Mouse (Mus musculus): Measurements from ENCODE around the gene Scarb1.

Scarb1 gene

DNA sequence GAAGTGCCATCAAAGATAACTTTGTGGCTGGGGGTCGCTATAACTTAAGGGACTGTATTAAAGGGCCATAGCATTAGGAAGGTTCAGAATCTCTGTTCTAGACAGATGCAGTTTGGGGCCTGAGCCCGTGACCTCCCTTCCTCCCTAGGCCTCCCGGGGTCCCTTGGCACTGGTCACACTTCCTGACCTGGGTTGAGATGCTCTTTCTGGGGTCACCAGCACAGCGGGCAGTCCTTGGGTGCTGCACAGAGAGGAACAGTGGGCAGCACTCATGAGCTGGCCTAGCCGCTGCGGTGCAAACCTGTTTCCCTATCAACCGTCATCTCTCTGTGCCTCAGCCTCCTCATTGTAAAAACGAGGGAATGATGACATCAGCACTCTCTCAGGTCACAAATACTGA is 71.5 kb downstream of the Scarb1 start:
- no peak for DNase-seq

DNA sequence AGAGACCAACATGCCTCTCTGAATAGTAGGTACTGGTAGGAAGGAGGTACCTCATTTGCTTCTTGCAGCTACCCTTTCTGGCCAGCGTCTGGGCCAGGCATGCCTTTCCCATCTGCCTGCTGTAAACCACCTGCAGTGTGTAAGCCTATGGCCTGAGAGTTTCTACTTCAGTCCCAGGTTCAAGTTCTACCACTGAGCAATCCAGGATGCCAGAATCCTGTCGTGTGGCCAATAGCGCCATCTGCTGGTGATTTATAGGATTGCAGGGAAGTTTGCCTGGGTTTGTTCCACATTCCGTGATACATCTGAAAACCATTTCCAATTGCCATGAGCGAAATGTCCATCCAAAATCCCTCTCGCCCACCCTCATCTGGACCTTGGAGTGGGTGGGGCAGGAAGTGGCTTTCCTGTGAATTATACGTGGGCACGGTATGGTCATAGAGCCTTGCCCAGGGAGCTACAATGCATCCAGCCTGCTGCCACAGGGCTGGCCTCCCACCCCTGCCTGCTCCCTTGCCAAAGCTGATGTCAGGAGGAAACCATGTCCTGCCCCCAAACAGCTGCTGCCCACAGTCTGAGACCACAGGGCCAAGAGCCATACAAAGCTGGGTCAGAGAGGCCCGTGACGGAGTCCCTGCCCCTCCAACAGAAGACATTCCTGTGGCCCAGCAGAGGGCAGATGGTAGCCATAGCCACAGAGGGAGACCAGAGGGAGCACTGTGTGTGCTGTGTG is 72.7 kb downstream of the Scarb1 start:
- peak; percentile 81 to 93 for DNase-seq

DNA sequence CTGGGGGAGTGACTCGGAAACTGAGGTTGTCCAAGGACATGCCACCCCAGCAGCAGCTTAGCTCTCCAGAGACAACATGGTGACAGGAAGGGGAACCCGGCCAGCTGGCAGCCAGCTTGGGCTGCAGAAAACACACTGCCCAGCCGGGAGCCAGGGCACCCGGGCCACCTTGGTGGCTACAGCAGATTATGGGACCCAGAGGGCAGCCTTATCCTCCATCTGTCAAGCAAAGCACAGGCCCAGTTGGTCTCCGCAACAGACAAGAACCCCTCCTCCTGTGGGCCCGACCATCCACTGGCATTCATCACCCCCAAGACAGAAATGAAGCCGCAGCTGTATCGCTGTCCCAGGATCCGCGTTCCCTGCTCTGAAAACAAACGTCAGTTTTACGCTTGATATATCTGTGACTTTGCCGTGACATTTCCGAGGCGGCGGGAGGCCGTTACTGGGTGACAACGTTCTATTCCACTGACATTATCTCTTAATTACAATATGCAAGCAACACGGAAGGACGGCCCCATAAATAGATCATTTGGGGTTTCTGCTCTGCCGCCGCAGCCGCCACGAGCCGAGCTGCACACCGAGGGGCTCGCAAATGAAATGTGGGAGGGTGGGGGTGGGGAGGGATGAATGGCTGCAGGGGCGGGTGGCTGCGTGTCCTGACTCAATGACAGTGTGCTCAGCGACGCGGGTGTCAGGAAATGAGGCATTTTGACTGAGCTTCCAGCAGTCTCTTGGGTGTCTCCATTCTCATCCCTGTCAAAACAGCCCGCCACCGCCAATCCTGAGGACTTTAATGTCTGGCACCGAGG is 73.5 kb downstream of the Scarb1 start:
- DNase-seq: peak; percentile 62 to 69

DNA sequence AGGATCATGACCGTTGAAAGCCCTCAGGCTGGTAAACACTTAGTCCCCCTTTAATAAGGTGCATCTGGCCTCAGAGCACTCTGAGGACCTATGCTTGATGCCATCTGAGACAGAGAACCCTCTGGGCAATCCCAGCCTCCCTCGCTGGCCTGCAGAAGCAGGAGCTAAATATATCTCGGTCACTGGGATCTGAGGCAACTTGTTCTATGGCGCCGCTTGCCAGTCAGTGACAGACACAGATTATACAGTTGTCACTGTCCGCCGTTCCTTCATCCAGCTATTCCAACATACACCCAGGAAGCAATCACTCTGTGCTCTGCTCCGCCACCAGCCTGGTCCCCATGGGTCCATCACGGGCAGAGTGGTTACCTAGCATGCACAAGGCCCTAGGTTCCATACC is 74.8 kb downstream of the Scarb1 start:
- DNase-seq: no peak

DNA sequence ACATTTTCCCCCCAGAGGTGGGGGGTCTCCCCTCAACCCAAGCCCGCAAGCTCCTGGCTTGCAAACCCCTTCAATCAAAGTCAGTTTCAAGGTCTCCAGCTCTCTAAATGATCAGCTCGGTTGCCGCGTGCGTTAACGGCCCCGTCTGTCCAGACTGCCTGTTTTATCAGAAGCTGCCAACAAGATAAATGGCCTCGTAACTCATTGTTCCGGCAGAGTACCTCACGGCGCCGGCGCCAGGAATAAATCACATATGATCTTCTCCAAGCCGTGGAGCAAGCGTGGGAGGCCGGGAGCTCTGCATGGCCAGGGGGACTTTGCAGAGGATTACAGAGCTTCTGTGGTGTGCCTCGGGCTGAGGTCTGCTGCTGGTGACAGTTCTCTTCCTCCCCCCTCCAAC is 76.2 kb downstream of the Scarb1 start:
- no peak for DNase-seq

DNA sequence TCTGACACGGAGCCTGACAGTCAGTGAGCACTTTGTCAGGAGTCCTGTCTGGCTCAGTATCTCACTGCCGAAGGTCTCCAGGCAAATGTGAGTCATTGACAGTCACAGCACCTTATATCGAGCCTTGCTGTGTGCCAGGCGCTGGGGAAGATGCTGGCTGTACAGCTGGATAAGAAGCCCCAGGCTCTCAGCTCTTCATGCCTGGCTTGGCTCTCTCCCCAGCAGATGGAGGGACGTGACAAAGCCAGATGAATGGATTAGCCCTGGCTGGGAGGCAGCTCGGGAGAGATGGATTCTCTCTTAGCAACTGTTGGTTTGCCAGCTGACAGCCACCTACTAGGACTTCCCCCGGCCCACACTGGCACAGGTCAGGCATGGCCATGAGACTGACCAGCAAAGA is 78.3 kb downstream of the Scarb1 start:
- DNase-seq: no peak

DNA sequence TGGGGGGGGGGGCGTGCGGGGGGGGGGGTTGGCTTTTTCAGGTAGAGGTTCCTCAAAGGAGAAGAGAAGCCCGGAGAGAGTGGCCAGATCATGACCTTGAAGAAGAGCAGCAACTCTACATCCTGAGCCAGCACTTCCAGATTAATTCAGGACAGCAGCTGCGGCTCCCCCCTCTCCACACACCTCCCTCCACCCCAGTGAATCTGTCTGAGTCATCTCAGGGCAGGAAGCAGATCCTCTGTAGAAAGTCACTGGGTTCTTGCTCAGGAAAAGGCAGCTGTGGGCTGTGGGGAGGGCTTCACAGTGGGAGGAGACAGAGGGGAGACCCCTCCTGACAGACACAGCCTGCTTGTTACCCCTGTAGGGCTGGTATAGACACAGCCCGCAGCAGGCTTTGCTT is 87.0 kb downstream of the Scarb1 start:
- DNase-seq: no peak

DNA sequence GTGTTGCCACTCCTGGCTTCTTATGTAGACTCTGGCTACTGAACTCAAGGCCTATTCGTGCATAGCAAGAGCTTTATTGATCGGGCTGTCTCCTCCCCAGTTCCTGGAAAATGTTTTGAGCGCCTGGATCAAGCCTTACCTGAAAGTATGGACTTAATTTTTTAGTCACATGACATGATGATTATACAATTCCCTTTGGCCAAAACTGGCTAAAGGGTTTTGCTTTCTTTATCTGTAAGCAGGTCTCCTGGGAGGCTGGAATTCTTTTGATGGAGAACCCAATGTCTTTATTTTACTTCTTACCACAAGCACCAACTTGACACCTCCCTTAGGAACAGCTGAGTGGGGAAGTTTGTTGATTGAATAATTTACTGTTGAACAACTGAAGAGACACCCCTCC is 87.4 kb downstream of the Scarb1 start:
- DNase-seq: no peak

DNA sequence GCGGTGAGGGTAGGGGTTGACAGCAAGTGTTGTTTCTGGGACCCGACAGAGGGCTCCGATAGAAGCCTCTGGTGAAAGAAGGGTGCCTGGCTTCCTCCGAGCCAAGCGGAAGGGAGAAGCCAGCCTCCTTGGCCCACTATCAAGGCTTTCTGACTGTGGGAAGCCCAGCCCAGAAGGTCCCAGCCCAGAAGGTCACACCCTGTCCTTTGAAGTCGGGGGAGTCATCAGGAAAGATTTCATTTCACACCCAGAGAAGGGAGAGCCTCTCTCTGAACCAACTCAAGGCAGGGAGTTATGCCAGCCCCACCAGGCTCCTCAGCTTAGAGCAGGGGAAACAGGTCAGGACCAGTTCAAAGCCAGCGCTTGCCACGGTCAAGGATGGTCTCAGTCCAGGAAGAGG is 88.2 kb downstream of the Scarb1 start:
- DNase-seq: no peak

DNA sequence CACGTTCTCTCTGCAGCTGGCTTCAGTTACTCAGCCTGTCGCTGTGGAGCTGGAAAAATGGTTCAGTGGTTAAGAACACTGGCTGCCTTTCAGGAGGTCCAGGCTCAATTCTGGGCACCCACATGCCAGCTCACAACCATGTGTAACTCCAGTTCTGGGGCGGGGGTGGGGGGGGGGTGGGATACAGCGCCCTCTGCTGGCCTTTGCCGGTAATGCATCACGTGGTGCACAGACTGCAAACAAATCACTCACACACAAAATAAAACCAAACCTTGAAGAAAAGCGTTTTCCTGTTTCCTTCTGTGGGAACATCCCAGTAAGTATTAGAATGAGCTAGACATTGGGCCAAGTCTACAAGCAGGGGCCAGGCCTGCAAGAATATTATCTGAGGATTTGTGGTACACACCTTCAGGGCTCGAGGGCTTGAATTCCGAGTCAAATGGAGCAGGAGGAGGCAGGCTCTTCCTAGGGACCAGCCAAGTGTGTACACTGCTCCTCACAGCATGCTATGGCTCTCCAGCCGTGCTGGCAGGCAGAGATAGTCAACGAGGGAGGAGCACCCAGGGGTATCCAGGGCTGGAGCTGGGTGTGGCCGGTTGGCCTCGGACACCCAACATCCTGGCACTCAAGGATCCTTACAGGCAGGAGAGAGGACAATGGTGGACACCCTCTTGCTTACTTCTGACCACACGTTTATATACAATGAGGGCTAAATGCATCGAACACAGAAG is 88.8 kb downstream of the Scarb1 start:
- no peak for DNase-seq

DNA sequence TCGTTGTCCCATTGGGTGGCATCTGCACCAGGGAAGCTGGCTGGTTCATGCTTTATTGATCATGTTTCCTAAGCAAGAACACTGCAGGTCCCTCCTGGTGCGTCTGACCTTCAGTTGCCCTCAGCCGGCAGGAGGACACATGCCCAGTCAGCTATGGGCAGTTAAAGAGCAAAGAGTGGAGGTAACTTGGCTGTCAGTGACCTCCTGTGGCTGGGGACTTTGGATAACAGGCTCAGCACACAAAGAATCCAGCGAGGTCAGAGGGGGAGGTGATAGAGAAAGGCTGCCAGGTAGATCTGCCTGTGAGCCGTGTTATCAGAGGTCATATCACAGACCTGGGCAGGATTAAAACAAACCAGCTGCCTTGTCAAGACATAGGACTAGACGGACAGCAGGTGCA is 91.7 kb downstream of the Scarb1 start:
- no peak for DNase-seq

DNA sequence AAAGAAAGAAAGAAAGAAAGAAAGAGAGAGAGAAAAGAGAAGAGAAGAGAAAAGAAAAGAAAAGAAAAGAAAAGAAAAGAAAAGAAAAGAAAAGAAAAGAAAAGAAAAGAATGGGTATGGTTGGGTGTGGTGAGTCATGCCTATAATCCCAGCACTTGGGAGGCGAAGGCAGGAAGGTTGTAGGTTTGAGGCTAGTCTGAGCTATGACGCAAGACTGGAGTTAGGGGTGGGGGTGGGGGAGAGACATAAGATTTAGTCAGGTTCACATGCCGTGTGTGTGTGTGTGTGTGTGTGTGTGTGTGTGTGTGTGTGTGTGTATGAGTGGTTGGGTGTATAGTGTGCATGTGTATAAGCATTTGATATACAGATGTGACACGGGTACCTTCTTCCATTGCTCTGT is 94.2 kb downstream of the Scarb1 start:
- no peak for DNase-seq

DNA sequence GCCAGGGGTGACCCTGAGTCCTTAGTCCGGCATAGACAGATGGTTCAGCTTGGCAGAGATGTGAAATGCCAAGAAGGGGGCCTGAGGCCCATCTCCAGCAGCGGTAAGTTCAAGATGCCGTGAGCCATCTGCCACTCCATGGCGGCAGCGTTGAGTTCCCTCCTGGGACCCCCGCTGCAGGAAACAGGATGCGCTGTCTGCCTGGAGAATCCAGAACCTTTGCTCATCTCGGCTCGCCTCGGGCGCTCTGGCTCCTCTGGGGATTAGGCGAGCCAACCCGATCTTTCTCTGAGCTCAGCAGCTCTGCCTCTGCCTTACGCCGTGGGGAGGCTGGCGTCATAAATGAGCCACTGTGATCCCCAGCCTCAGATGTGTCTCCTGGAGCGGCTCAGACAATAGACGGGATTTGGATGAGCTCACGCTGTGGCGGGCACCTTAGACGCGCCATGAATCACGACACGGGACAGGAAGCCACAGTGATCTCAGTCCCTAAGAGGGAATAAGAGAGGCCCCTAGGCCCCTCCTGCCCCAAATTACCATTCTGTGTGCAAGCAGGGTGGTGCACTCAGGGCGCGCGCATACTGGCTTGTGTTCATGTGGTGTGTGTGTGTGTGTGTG is 95.3 kb downstream of the Scarb1 start:
- peak in 1 of 2 experiments; percentile 27 for DNase-seq

DNA sequence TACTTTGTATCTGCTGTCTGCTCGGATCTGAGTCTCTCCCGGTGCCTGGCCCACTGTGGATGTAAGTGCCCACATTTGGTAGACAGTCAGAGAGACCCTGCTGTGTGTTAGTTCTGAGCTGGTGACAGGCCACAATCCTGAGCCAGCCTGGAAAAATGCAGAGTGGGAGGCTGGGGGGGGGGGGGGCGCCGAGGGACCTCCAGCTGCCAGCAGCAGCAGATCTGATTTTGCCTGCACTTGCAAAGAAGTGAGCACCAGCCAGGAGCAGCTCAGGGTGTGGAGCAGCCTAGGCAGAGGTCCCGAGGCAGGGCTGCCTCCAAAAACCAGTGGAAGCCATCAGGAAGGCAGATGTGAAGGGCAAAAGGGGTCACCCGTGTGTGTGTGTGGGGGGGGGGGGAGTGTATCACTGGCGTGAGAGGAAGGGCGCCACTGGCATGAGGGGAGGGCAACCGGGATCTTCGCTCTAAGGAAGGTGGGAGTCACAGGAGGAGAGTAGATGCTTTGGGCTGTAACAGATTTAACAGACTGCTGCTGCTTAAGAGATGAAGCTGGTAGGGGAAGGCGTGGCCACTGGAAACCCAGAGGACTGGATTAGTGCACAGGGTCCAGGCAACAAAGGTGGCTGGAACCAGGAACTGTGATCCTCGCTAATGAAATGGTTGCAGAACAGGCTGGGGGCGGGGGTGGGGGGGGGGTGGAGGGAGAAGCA is 95.9 kb downstream of the Scarb1 start:
- no peak for DNase-seq

DNA sequence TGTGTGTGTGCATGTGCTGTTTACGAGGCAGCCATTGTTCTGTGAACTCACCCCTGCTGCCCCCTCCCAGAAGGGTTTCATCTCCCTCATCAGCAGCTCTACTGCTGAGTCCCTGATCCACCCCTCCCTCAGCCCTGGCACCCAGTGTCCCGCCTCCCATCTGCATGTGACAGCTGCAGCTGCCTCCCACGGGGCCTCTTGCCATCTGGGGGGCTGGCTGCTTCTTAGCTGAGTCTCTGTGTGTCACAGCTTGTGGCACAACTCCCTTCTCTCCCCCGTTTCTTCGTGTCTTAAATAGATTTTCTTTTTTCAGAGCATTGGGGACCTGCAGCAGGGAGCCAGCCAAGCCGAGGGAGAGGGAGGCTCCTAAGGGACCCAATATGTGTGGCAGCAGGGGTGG is 97.0 kb downstream of the Scarb1 start:
- DNase-seq: no peak

DNA sequence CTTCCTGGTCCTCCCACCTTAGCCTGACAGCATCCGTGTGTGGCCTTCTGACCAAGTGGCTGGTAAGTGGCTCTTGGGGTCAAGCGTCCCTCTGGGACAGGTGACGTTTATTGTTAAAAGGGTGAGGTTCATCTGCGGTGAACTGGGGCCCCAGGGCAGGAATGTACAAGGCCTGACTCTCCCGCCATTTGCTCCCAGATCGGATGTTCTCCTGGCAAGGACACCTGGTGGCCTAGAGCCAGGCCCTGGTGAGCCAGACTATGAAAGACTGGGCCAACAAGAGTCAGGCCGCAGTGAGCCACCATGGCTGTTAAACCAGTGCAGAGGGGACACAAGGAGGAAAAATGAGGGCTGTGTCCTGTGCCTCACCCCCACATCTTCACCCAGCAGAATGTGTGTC is 98.8 kb downstream of the Scarb1 start:
- DNase-seq: peak; percentile 77 to 79

DNA sequence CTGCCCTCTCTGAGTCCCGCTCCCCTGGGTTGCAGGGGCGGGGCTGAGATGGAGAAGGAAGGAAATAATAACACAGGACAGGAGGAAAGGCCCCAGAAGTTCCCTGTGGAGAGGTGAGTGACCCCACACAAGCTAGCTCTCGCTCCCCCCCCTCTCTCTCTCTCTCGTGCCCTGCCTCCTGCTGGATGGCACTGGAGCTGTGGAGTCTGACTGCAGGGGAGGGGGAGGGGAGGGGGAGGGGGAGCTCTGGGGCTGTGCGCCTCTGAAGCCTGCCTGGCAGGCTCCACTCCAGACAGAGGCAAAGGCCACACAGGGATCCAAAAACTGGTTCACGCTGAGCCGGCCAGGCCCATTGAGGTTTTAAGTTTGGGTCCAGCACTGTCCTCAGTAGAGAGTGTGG is 99.3 kb downstream of the Scarb1 start:
- DNase-seq: no peak

DNA sequence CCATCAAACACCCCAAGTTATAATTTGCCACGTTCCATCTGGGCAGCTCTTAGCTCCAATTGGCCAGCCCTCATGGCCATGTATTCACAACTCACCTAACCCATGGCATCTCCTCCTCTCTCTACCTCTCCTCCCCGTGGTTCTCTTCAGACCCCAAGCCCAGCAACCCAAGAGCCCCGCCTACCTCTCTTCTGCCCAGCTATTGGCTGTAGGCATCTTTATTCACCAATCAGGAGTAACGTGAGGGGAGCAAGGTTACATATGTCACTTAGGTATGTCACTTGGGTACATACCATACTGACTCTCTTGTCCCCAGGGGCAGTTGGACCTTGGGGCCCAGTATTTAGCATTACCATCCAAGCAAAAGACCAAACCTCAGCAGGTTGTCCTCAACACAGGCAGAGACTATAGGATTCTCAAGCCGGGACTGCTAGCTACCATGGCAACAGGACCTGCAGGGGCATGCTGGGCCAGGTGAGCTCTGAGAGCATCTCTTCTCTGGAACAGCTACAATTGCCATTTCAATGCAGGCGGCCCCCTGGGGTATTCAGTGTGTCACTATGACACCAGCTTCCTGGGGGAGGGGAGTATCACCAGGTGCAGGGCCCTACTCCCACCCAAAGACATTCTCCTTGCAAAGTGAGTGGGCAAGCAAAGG is 100.6 kb downstream of the Scarb1 start:
- DNase-seq: no peak

DNA sequence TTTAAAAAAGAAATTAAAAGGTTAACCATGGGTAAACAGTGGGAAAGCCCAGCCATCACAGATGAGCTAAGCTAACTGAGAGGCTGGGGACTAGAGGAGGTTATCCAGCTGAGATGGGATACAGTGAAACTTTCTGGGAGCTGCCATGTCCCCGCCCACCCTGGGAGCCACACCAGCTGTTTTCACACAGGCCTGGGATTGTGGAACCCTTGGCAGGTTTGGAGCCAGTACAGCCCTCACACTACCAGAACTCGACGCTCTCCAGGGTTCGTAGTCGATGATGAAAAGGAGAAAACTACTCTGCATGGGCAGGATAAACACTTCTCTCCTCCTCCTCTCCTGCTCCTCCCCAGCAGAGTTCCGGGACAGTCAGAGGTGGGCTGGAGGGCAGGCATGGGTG is 105.0 kb downstream of the Scarb1 start:
- no peak for DNase-seq

DNA sequence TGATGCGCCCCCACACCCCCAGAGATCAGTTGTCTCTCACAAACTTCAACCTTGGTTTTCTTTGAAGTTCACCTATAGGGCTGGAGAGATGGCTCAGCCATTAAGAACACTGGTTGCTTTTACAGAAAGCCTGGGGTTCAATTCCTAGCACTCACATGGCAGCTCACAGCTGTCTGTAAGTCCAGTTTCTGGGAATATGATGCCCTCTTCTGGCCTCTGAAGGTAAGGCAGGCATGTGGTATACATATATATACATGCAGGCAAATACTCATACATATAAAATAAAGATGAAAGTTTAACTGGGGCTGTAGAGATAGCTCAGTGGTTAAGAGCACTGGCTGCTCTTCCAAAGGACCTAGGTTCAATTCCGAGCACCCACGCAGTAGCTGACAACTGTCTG is 105.5 kb downstream of the Scarb1 start:
- no peak for DNase-seq

DNA sequence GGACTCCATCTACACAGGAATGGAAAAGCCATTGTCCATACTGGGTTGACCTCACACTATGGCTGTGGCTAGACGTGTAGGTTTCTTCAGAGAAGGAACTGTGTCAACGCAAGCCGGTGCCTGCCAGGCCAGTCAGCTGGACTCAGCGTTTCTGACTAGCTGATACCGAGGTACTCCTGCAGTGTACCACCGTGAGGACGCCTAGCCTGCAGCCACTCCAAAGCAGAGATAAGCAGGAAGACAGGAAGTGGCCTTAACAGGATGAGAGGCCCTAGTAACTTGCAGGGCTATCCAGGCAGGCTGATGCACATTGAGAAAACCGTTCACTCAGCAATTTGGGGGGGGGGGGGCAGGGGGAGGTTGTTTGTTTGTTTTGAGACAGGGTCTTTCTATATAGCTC is 106.5 kb downstream of the Scarb1 start:
- no peak for DNase-seq

DNA sequence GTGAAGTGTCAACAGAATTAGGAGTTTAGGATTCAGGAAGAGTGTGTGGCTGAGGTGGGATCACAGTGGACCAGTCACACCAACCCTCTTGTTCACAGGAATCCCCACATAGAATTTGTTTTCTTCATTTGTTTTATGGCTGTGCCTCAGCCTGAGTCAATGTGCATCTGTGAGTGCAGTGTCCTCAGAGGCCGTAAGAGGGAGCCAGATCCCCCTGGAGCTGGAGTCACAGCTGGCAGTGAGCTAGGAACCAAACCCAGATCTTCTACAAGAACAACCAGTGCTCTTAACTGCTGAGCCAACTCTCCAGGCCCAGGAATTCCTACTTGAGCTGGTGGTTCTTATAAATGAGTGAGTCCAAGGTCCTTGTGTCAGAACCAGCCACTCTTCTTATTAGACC is 107.4 kb downstream of the Scarb1 start:
- no peak for DNase-seq

All from cerebellum, postnatal 36 days (tissue).